Mouse (Mus musculus): Measurements from ENCODE around the gene Ccl26.
"Not testable (repeated sequence)": the region's sequence is repeated elsewhere in the genome, so short reads cannot be mapped to it uniquely, and the experiment has no call there.

Gene Ccl26

DNA sequence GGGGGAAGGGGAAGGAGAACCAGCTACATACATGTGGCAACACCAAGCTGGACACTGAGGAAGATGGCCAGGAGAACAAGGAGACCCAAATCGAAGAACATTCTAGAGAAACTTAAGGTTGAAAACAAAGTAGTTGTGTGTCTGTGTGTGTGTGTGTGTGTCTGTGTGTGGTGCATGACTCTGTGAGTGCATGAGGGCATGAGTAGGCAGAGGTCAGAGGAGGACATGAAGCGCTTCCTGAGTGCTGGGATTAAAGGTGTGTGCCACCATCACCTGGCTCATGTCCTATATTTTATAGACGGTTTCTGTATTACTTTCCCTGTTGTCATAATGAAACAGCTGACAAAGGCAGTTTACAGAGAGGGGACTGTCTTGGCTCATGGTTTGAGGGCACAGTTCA is at the start of gene Ccl26:
TSS of gene Ccl26 (minus strand) at position 101 of the 400 bp plus-strand sequence.
- no peak for DNase-seq (ENCODE audit: low read depth, low spot score)

DNA sequence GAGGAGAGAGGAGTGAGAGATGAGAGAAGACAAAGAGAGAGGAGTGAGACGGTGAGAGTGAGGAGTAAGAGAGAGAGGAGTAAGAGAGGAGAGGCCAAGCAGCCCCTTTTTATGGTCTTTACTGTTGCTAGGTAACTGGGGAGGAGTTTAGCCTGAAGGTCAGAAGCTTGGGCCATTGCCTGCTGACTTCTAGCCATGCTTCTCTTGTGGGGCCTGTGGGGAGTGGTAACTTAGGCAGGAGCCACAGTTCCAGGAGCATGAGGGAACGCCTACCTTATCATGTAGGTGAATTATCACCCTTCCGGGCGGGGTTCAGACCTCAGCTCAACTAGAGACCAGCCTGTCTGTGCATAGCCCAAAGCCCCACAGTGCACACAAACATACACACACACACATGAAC is 46.4 kb upstream of the Ccl26 start:
- DNase-seq (ENCODE audit: low read depth, low spot score): no peak

DNA sequence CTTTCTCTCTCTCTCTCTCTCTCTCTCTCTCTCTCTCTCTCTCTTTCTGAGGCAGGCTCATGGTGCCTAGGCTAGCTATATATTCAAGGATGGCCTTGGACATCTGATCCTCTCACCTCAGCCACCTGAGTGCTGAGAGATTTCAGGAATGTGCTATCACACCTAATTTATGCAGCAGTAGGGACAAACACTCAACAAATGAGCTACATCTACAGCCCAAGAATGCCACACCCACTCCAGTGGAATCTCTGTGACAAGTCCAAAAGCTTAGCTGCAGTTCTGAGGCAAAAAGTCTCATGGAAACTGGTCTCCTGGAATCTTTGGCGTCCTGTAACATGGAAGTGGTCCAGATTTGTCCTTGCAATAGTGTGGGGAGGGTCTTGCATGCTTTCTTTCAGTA is 44.2 kb upstream of the Ccl26 start:
- no peak for DNase-seq (ENCODE audit: low read depth, low spot score)

GRCm38 (mm10) chr5:135606717-135607116 is 43.3 kb upstream of the Ccl26 start:
- DNase-seq (ENCODE audit: low read depth, low spot score): not testable (repeated sequence)

GRCm38 (mm10) chr5:135604643-135605042 is 41.3 kb upstream of the Ccl26 start:
- DNase-seq (ENCODE audit: low read depth, low spot score): not testable (repeated sequence)

- no peak for DNase-seq (ENCODE audit: low read depth, low spot score)
Observed at GRCm38 (mm10) chr5:135589996-135590784, 26.8 kb upstream of the Ccl26 start.

DNA sequence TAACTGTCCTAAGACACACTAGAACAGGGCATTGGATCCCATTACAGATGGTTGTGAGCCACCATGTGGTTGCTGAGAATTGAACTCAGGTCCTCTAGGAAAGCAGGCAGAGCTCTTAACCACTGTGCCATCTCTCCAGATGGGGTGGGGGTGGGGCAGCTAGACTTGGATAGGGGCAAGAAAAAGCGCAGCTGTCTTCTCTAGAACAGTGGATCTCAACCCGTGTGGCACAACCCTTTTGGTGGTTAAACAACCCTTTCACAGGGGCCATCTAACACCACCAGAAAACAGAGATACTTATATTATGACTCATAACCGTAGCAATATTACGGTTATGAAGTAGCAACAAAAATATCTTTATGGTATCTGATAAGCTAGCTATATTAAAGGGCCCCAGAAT is 24.4 kb upstream of the Ccl26 start:
- DNase-seq (ENCODE audit: low read depth, low spot score): peak; percentile 55

GRCm38 (mm10) chr5:135585691-135586090 is 22.3 kb upstream of the Ccl26 start:
- no peak for DNase-seq (ENCODE audit: low read depth, low spot score)

- no peak for DNase-seq (ENCODE audit: low read depth, low spot score)
Observed at GRCm38 (mm10) chr5:135582330-135582729, 19.0 kb upstream of the Ccl26 start.

DNA sequence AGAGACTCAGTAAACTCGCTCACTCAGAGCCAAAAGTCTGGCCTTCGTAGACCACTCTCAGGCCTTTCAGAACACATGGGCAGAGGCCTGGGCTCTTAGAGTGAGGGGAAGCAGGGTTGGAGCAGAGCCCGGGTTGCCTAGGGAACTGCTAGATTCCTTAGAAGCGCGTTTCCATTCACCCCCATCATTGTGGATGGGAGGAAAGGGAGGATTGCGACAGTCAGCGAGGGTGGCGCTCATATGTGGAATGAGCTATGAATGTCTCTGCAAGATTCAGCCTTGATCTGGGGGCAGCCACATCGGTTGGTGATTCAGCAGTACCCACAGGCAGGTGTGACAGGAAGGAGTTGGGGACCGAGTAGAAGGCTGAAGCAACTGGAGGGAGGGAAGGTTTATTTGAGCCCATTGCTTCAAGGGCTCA is 16.0 kb upstream of the Ccl26 start:
- DNase-seq (ENCODE audit: low read depth, low spot score): no peak

DNA sequence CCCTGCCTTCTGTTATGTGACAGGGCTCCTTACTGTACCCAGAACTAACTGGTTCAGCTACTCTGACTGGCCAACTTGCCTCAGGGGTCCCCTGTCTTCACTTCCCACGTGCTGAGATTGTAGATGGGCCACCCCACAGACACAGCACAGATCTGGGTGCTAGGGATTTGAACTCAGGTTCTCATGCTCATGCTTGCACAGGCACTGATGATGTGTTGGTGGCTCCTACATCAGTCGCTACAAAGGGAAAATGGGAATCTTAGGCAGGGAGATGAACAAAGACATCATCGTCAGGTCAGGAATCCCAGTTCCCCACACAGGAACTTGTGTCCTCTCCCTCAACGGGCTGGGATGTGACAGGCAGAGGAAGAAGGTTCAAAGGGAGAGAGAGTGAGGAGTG is 12.7 kb upstream of the Ccl26 start:
- no peak for DNase-seq (ENCODE audit: low read depth, low spot score)

- no peak for DNase-seq (ENCODE audit: low read depth, low spot score)
Observed at GRCm38 (mm10) chr5:135573006-135573405, 9.6 kb upstream of the Ccl26 start, which contains the start of gene Ccl24. Gene Ccl24 (minus strand): TSS chr5:135573049.

DNA sequence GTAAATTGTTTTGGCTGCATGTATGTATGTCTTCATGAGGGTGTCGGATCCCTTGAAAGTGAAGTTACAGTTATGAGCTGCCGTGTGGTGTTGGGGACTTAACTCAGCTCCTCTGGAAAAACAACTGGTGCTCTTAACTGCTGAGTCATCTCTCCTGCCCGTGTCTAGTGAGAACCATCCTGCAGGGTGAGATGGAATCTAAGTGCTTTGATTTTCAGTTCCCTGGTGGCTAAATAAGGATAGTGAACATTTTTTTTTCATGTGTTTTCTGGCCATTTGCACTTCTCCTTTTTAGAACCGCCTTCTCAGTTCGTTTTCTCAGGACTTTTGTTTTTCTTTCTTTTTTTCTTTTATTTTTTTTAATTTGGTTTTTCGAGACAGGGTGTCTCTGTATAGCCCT is 5.3 kb upstream of the Ccl26 start:
- DNase-seq (ENCODE audit: low read depth, low spot score): peak; percentile 63

DNA sequence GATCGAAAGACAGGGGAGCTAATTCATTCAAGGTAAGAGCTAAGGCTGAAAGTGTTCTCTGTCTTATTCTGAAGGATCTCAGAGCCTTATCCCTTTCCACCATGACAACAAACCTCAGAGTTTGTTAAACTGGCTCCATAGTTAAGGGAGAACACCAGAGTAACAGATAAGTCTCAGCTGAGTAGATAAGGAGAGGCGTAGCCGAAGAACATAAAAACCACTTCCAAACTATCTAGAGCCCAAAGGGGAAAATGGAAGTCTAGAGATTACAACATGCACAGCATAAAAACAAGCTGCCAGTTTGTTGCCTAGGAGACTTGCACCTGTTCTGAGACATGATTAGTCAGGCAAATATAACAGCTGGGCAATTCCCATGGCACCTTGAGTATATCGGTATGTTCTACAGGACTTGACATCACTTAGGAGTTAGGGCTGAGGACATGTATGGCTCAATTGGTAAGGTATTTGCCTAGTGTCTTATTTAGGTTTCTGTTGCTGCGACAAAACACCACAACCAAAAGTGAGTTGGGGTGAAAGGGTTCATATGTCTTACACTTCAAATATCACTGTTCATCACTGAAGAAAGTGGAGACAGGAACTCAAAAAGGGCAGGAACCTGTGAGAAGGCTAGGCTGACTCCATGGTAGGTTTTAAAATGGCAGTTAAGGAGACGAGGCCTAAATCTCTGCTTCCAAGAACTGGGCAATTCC is 4.3 kb upstream of the Ccl26 start:
- DNase-seq (ENCODE audit: low read depth, low spot score): no peak

- DNase-seq (ENCODE audit: low read depth, low spot score): no peak
Observed at GRCm38 (mm10) chr5:135557671-135558070, 5.7 kb downstream of the Ccl26 start.

GRCm38 (mm10) chr5:135557051-135557450 is 6.3 kb downstream of the Ccl26 start:
- DNase-seq (ENCODE audit: low read depth, low spot score): no peak

- no peak for DNase-seq (ENCODE audit: low read depth, low spot score)
Observed at GRCm38 (mm10) chr5:135556259-135556658, 7.1 kb downstream of the Ccl26 start.

- DNase-seq (ENCODE audit: low read depth, low spot score): no peak
Observed at GRCm38 (mm10) chr5:135551591-135551990, 11.8 kb downstream of the Ccl26 start.

- peak; percentile 75 for DNase-seq (ENCODE audit: low read depth, low spot score)
Observed at GRCm38 (mm10) chr5:135550910-135551309, 12.5 kb downstream of the Ccl26 start.

- no peak for DNase-seq (ENCODE audit: low read depth, low spot score)
Observed at GRCm38 (mm10) chr5:135547990-135548389, 15.4 kb downstream of the Ccl26 start.

DNA sequence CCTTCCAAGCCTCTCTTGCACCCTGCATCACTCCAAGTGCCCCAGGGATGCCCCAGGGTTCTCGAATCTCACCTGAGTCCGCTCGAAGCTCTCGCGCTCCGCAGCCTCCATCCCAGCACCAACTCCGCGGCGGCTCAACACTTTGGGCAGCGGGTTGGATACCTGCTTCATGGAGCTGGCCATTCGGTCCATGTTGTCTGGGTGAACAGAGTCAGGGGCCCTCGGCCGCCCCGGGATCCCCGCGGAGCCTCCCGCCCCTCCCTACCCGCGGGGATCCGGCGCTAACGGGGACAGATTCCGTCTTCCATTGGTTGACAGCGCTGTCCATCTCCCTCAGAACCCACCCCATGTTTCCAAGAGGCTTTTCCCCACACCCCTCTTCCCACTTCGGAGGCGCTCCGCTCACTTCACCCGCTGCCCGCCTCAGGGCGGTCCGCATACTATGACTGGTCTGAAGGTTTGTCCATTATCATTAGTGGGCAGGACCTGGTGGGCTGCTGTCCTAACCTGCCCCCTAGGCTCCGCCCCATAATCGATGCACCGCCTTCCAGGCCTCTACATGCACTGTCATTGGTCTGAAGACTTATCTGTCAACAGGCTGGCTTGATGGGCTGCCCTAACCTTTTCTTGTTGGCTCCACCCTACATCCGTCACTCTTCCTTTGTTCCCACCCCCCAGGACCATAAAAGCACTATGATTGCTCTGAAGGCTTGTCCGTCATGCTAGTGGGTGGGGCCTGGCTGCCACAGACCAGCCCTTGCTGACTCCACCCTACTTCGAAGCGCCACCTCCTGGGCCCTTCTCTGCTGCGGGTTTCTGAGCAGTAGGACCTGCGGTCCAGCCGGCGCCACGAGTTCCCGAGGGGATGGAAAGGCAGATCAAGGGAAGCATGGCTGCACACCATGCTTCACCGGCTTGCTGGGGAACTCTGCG is 18.2 kb downstream of the Ccl26 start, which contains the start of gene Hip1:
TSS of gene Hip1 (minus strand) at position 256 of the 933 bp plus-strand sequence.
- peak; percentile 100 for DNase-seq (ENCODE audit: low read depth, low spot score)
